Mouse (Mus musculus) hematopoietic stem cell, adult 5-6 weeks (primary cell): ENCODE results near the gene Pak2. TPM values are rescaled to one million over a fixed set of nuclear protein-coding genes. Genes with fewer than 3 reads are reported as not detected.

ENCODE experiments used
- ATAC-seq, 2 experiments: fragments of 125-278 bp in 1 of 2; replicated peaks in 1 of 2; 2 replicates each; pipeline ENCODE4 v1.8.0; 2016 to 2017; ENCODE audit warnings: inconsistent platforms in 2 of 2, mild to moderate bottlenecking in 2 of 2, moderate number of reproducible peaks in 2 of 2, low read depth in 1 of 2, moderate TSS enrichment in 1 of 2; ENCODE audit not compliant: low FRiP score in 2 of 2, poor library complexity in 2 of 2, severe bottlenecking in 2 of 2, insufficient read depth in 1 of 2, low TSS enrichment in 1 of 2
- total RNA-seq: library from RNA; stranded (forward); fragments of 172-1452, 232-1000 nt; gene quantifications from 2 replicates; pipeline ENCODE4 v1.2.3, GENCODE M21; 2017

Pak2 gene
- 69.2 and 72.4 TPM in 2 replicates for total RNA-seq

- peak; percentile 84 to 94 for ATAC-seq
Measured at GRCm38 (mm10) chr16:32078991-32079511, at the start of gene Pak2. Pak2 (minus strand) TSS chr16:32079342.

GRCm38 (mm10) chr16:32127046-32127445 lies 47.9 kb upstream of the Pak2 start:
- ATAC-seq = no peak

GRCm38 (mm10) chr16:32125364-32125763 lies 46.2 kb upstream of the Pak2 start:
- no peak for ATAC-seq

GRCm38 (mm10) chr16:32124444-32125335 lies 45.5 kb upstream of the Pak2 start:
- peak; percentile 59 to 61 for ATAC-seq

GRCm38 (mm10) chr16:32124020-32124419 lies 44.9 kb upstream of the Pak2 start:
- no peak for ATAC-seq

- no peak for ATAC-seq
Measured at GRCm38 (mm10) chr16:32120454-32120853, 41.3 kb upstream of the Pak2 start.

GRCm38 (mm10) chr16:32116186-32116585 lies 37.0 kb upstream of the Pak2 start:
- ATAC-seq = no peak

- no peak for ATAC-seq
Measured at GRCm38 (mm10) chr16:32115781-32116180, 36.6 kb upstream of the Pak2 start.

GRCm38 (mm10) chr16:32114968-32115695 lies 36.0 kb upstream of the Pak2 start:
- ATAC-seq = peak; percentile 49 to 57

GRCm38 (mm10) chr16:32114406-32114805 lies 35.3 kb upstream of the Pak2 start:
- ATAC-seq = no peak

- peak; percentile 82 to 83 for ATAC-seq
Measured at GRCm38 (mm10) chr16:32113541-32114218, 34.5 kb upstream of the Pak2 start.

- no peak for ATAC-seq
Measured at GRCm38 (mm10) chr16:32110951-32111699, 32.0 kb upstream of the Pak2 start.

- ATAC-seq = peak in 1 of 2 experiments; percentile 29; a peak in 1 of 4 replicates
Measured at GRCm38 (mm10) chr16:32108578-32108977, 29.4 kb upstream of the Pak2 start.

GRCm38 (mm10) chr16:32108170-32108569 lies 29.0 kb upstream of the Pak2 start:
- ATAC-seq = peak in 1 of 2 experiments; percentile 38; a peak in 2 of 4 replicates

- ATAC-seq = peak; percentile 64 to 71; a peak in 3 of 4 replicates
Measured at GRCm38 (mm10) chr16:32107342-32108045, 28.4 kb upstream of the Pak2 start.

GRCm38 (mm10) chr16:32105698-32106097 lies 26.6 kb upstream of the Pak2 start:
- no peak for ATAC-seq
